Mouse (Mus musculus): ENCODE measurements around the gene Fbxo28.

GRCm38 (mm10) chr1:182388729-182389128 lies 47.3 kb upstream of the Fbxo28 start:
- no peak for TF ChIP-seq CTCF (IDR thresholded peaks at IDR 0.05; ENCODE audit: extremely low read depth, insufficient read length, insufficient replicate concordance, low read depth, low read length)
- no peak for TF ChIP-seq POLR2A (IDR thresholded peaks at IDR 0.05; ENCODE audit: low read depth, low read length)

Data from small intestine, adult 2 months (tissue).